Mouse (Mus musculus): ENCODE measurements around the gene Plekhb2. TPM values are rescaled to one million over a fixed set of nuclear protein-coding genes. Genes with fewer than 3 reads are reported as not detected.

The Plekhb2 gene
- polyA plus RNA-seq, 1 experiment = 227 TPM

- TF ChIP-seq POLR2A (IDR thresholded peaks at IDR 0.05; ENCODE audit: borderline replicate concordance, low read depth, low read length) (no peak), CTCF (IDR thresholded peaks at IDR 0.05; ENCODE audit: low read depth, low read length) (no peak)
- Histone ChIP-seq H3K4me3 (ENCODE audit: insufficient read depth, low read length) (no peak overlapping the region), H3K4me1 (ENCODE audit: control insufficient read depth, insufficient read depth, low read length) (peaks cover 14% of the 10 kb centered on the region)
Measured at GRCm38 (mm10) chr1:34847070-34847469, 2.7 kb upstream of the Plekhb2 start.

DNA sequence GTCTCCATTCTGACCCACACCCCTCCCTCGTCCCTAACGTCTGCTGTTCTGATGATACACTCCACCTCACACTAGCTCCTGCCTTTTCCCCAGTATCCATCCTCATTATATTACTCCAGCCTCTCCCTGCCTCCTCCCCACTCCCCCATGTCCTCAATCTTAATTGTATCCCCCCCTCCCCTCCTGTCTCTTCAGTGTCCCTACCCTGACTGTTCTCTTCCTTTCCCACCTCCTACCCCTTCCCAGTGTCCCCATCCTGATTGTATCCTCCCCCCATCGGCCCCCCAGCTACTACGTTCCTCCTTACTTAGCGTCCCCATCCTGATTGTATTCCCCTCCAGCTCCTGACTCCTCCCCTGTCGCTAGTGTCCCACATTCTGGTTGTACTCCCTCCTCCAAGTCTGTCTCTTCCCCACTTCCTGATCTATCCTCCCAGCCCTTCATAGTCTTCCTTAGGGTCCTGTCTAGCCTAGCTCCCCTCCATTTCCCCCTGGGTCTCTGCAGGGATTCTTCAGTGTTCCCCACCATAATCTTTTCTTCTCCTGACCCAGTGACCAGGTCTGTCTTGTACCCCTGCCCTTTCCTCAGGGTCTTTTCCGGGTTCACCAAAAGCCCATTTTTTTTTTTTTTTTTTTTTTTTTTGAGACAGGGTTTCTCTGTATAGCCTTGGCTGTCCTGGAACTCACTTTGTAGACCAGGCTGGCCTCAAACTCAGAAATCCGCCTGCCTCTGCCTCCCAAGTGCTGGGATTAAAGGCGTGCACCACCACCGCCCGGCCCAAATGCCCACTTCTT is 764 bp downstream of the Plekhb2 start:
- H3K4me1 ChIP-seq (ENCODE audit: control insufficient read depth, insufficient read depth, low read length) = peaks cover 29% of the 10 kb centered on the region

More at GRCm38 (mm10) chr1:34847070-34847469, 2.7 kb upstream of the Plekhb2 start:
- H3K27ac ChIP-seq (ENCODE audit: insufficient read depth, low read depth, low read length) = no peak overlapping the region

DNA sequence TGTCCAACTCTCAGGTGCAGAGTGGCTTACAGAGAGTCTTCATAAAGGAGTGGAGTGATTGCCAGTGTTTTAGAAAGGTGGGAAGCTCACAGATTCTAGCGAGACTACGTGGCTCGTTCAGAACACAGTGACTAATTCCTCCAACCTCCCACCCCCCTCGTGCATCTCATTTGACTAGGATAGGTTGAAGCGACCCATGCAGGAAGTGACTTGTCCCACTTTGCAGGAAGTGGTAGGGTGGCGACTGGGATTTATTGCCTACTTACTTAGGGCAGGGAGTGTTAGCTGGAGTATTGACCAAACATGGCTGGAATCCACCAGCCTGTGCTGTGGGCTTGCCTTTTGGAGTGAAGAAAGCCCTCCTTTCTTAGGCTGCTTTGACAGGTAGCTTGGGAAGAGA is 1.8 kb downstream of the Plekhb2 start:
- Histone ChIP-seq H3K4me1 (ENCODE audit: control insufficient read depth, insufficient read depth, low read length) (peaks cover 33% of the 10 kb centered on the region), H3K27ac (ENCODE audit: insufficient read depth, low read depth, low read length) (peak overlapping the region; percentile 74), H3K4me3 (ENCODE audit: insufficient read depth, low read length) (peak overlapping the region; percentile 58)
- TF ChIP-seq POLR2A (IDR thresholded peaks at IDR 0.05; ENCODE audit: borderline replicate concordance, low read depth, low read length) (no peak), CTCF (IDR thresholded peaks at IDR 0.05; ENCODE audit: low read depth, low read length) (no peak)

More for the DNA sequence above, 764 bp downstream of the Plekhb2 start:
- TF ChIP-seq POLR2A (IDR thresholded peaks at IDR 0.05; ENCODE audit: borderline replicate concordance, low read depth, low read length) (no peak), CTCF (IDR thresholded peaks at IDR 0.05; ENCODE audit: low read depth, low read length) (no peak)
- peak overlapping the region; percentile 58 for H3K4me3 ChIP-seq (ENCODE audit: insufficient read depth, low read length)
- peak overlapping the region; percentile 74 for H3K27ac ChIP-seq (ENCODE audit: insufficient read depth, low read depth, low read length)

GRCm38 (mm10) chr1:34852116-34852878 is 2.5 kb downstream of the Plekhb2 start:
- Histone ChIP-seq H3K27ac (ENCODE audit: insufficient read depth, low read depth, low read length) (peak overlapping the region; percentile 74), H3K4me1 (ENCODE audit: control insufficient read depth, insufficient read depth, low read length) (peaks cover 33% of the 10 kb centered on the region), H3K4me3 (ENCODE audit: insufficient read depth, low read length) (peak overlapping the region; percentile 58)
- TF ChIP-seq POLR2A (IDR thresholded peaks at IDR 0.05; ENCODE audit: borderline replicate concordance, low read depth, low read length) = no peak
- no peak for TF ChIP-seq CTCF (IDR thresholded peaks at IDR 0.05; ENCODE audit: low read depth, low read length)

DNA sequence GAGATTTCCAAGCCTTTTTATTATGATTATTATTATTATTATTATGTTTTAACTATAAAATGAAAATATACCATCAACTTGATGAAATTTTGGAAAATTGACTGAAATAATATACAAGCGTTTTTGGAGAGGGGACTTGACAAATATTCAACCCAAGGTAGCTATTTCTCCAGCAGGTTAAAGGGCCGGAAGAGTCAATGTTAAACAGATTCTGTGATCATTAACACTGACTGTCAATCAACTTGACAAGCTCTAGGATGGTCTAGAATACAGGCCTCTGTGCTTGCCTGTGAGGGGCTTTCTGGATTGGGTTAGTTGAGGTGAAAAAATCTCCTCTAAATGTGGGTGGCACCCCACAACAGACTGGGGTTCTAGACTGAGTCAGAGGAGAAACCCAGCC is 4.0 kb downstream of the Plekhb2 start:
- H3K4me1 ChIP-seq (ENCODE audit: control insufficient read depth, insufficient read depth, low read length) = peaks cover 45% of the 10 kb centered on the region
- TF ChIP-seq POLR2A (IDR thresholded peaks at IDR 0.05; ENCODE audit: borderline replicate concordance, low read depth, low read length) = no peak
- no peak for TF ChIP-seq CTCF (IDR thresholded peaks at IDR 0.05; ENCODE audit: low read depth, low read length)
- no peak overlapping the region for H3K27ac ChIP-seq (ENCODE audit: insufficient read depth, low read depth, low read length)
- H3K4me3 ChIP-seq (ENCODE audit: insufficient read depth, low read length) = no peak overlapping the region

- no peak overlapping the region for H3K4me3 ChIP-seq (ENCODE audit: insufficient read depth, low read length)
- peaks cover 56% of the 10 kb centered on the region for H3K4me1 ChIP-seq (ENCODE audit: control insufficient read depth, insufficient read depth, low read length)
- TF ChIP-seq POLR2A (IDR thresholded peaks at IDR 0.05; ENCODE audit: borderline replicate concordance, low read depth, low read length) (no peak), CTCF (IDR thresholded peaks at IDR 0.05; ENCODE audit: low read depth, low read length) (no peak)
- no peak overlapping the region for H3K27ac ChIP-seq (ENCODE audit: insufficient read depth, low read depth, low read length)
Measured at GRCm38 (mm10) chr1:34855056-34855739, 5.4 kb downstream of the Plekhb2 start.

GRCm38 (mm10) chr1:34858671-34859070 is 8.9 kb downstream of the Plekhb2 start:
- H3K4me3 ChIP-seq (ENCODE audit: insufficient read depth, low read length) = peak overlapping the region; percentile 25
- no peak for TF ChIP-seq CTCF (IDR thresholded peaks at IDR 0.05; ENCODE audit: low read depth, low read length)
- no peak for TF ChIP-seq POLR2A (IDR thresholded peaks at IDR 0.05; ENCODE audit: borderline replicate concordance, low read depth, low read length)
- H3K4me1 ChIP-seq (ENCODE audit: control insufficient read depth, insufficient read depth, low read length) = peaks cover 48% of the 10 kb centered on the region
- H3K27ac ChIP-seq (ENCODE audit: insufficient read depth, low read depth, low read length) = peak overlapping the region; percentile 65

DNA sequence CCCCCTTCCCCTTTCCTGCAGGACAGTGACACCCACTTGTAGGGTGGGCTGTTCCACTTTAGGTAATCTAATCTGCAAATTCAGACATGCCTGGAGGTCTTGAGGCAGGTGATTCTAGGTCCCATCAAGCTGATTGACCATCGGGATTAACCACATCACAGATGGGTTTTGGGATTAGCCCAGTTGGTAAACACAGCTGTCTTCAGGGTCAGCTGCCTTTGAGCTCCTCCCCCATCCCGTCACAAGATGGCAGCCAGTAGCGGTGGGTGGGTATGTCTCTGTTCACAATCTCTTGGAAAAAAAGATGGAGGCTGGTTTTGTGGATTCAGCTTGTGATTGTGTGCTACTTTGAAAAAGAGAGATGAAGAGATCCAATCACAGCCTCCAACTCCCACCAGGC is 10.0 kb downstream of the Plekhb2 start:
- TF ChIP-seq POLR2A (IDR thresholded peaks at IDR 0.05; ENCODE audit: borderline replicate concordance, low read depth, low read length) = no peak
- no peak for TF ChIP-seq CTCF (IDR thresholded peaks at IDR 0.05; ENCODE audit: low read depth, low read length)
- peaks cover 43% of the 10 kb centered on the region for H3K4me1 ChIP-seq (ENCODE audit: control insufficient read depth, insufficient read depth, low read length)
- H3K27ac ChIP-seq (ENCODE audit: insufficient read depth, low read depth, low read length) = no peak overlapping the region
- no peak overlapping the region for H3K4me3 ChIP-seq (ENCODE audit: insufficient read depth, low read length)

- H3K27ac ChIP-seq (ENCODE audit: insufficient read depth, low read depth, low read length) = no peak overlapping the region
- H3K4me1 ChIP-seq (ENCODE audit: control insufficient read depth, insufficient read depth, low read length) = peaks cover 39% of the 10 kb centered on the region
- TF ChIP-seq POLR2A (IDR thresholded peaks at IDR 0.05; ENCODE audit: borderline replicate concordance, low read depth, low read length) = no peak
- TF ChIP-seq CTCF (IDR thresholded peaks at IDR 0.05; ENCODE audit: low read depth, low read length) = no peak
- no peak overlapping the region for H3K4me3 ChIP-seq (ENCODE audit: insufficient read depth, low read length)
Measured at GRCm38 (mm10) chr1:34860205-34860604, 10.4 kb downstream of the Plekhb2 start.

Data from bone marrow macrophage, adult 2 months (primary cell).